Mouse (Mus musculus) midbrain, postnatal 0 days (tissue): Measurements from ENCODE around the gene Spats1. TPM values are rescaled to one million over a fixed set of nuclear protein-coding genes. Genes with fewer than 3 reads are reported as not detected.

Experiments used
- ATAC-seq: fragments of 200-750 bp; cut with Nextera tagmentation; 2 replicates; pipeline ENCODE4 v1.8.0; 2017; ENCODE audit warnings: moderate number of reproducible peaks, mild to moderate bottlenecking, moderate TSS enrichment, moderate library complexity; ENCODE audit not compliant: low FRiP score
- DNase-seq: peaks from one replicate; pipeline ENCODE4 v3.0.0-alpha.2; 2015; ENCODE audit warnings: low spot score
- H3K27ac ChIP-seq: fragments of 300-500 bp; sonication (generic); 2 replicates; pipeline ENCODE4 v1.5.1; 2014; ENCODE audit warnings: low read depth, mild to moderate bottlenecking, low read length, mixed read lengths
- H3K27me3 ChIP-seq: fragments of 300-500 bp; sonication (generic); 2 replicates; pipeline ENCODE4 v1.6.1; 2014; ENCODE audit warnings: low read length, control low read depth, mixed read lengths; ENCODE audit not compliant: insufficient read depth
- H3K36me3 ChIP-seq: fragments of 300-500 bp; sonication (generic); 2 replicates; pipeline ENCODE4 v1.6.1; 2014; ENCODE audit warnings: low read length, control low read depth, mixed read lengths; ENCODE audit not compliant: insufficient read depth
- H3K4me1 ChIP-seq: fragments of 300-500 bp; sonication (generic); 2 replicates; pipeline ENCODE4 v1.6.1; 2014; ENCODE audit warnings: mild to moderate bottlenecking, control low read depth, antibody characterized with exemption, low read length, mixed read lengths; ENCODE audit not compliant: insufficient read depth
- H3K4me2 ChIP-seq: fragments of 300-500 bp; sonication (generic); 2 replicates; pipeline ENCODE4 v1.6.1; 2014; ENCODE audit warnings: low read depth, mild to moderate bottlenecking, low read length, mixed read lengths; ENCODE audit not compliant: poor library complexity, severe bottlenecking
- H3K4me3 ChIP-seq: fragments of 300-500 bp; sonication (generic); 2 replicates; pipeline ENCODE4 v1.5.1; 2014; ENCODE audit warnings: low read depth, mild to moderate bottlenecking, low read length, moderate library complexity
- H3K9ac ChIP-seq: fragments of 300-500 bp; sonication (generic); replicated peaks from 2 replicates; pipeline ENCODE4 v1.6.1; 2014; ENCODE audit warnings: mild to moderate bottlenecking, low read length, moderate library complexity, mixed read lengths; ENCODE audit not compliant: poor library complexity, severe bottlenecking
- H3K9me3 ChIP-seq: fragments of 300-500 bp; sonication (generic); 2 replicates; pipeline ENCODE4 v1.6.1; 2016; ENCODE audit warnings: low read length, control low read depth
- CTCF ChIP-seq: IDR thresholded peaks from 2 replicates; pipeline ENCODE4 v1.5.1; 2016; ENCODE audit warnings: antibody characterized with exemption, mild to moderate bottlenecking
- WGBS: fragments of 180-500 bp; shearing (Covaris S2); extraction: QIAGEN DNeasy Blood & Tissue Kit; methylation state at CpG from one replicate; pipeline ENCODE4 v1.1.7; 2014; 5-methylcytosine and 5-hydroxymethylcytosine counted together
- polyA plus RNA-seq: library from polyadenylated mRNA; unstranded; fragments of >200 nt; fragmentation: Nextera tagmentation; extraction: Ambion mirVana; gene quantifications from 2 replicates; pipeline ENCODE4 v1.2.1, GENCODE M21; 2015
- total RNA-seq: library from RNA; depleted of rRNA; stranded (reverse); fragments of >200 nt; gene quantifications from 2 replicates; pipeline ENCODE4 v1.2.3, GENCODE M21; 2014

Spats1 gene
- total and polyA plus RNA-seq, 2 experiments from 2014 or later = 2.3 to 3.4 TPM

- Histone ChIP-seq H3K9me3 (no peaks in the 10 kb centered on the region), H3K4me3 (no peak overlapping the region), H3K9ac (no peak overlapping the region), H3K36me3 (peaks cover 15% of the 10 kb centered on the region), H3K27me3 (no peaks in the 10 kb centered on the region), H3K27ac (no peak overlapping the region), H3K4me2 (no peak overlapping the region), H3K4me1 (no peaks in the 10 kb centered on the region)
- ATAC-seq (peak; percentile 23; the same call in 1 of the 2 replicates), DNase-seq (peak; percentile 72)
- peak; percentile 84 for TF ChIP-seq CTCF
- WGBS = 6% methylated on average over 3 of the region's 3 CpGs
Observed at GRCm38 (mm10) chr17:45403207-45403606, 72.0 kb downstream of the Spats1 start.

GRCm38 (mm10) chr17:45402601-45403000 is 72.6 kb downstream of the Spats1 start:
- 71% methylated on average over 3 of the region's 3 CpGs for WGBS
- no peak for ATAC-seq
- H3K27ac ChIP-seq = no peak overlapping the region

GRCm38 (mm10) chr17:45402126-45402525 is 73.1 kb downstream of the Spats1 start:
- Histone ChIP-seq H3K4me3 (no peak overlapping the region), H3K9me3 (no peaks in the 10 kb centered on the region), H3K4me1 (no peaks in the 10 kb centered on the region), H3K4me2 (no peak overlapping the region), H3K36me3 (peaks cover 10% of the 10 kb centered on the region), H3K27me3 (no peaks in the 10 kb centered on the region), H3K9ac (no peak overlapping the region), H3K27ac (no peak overlapping the region)
- WGBS = 100% methylated on average over 1 of the region's 1 CpGs
- DNase-seq = no peak
- no peak for TF ChIP-seq CTCF
- no peak for ATAC-seq

More at GRCm38 (mm10) chr17:45402601-45403000, 72.6 kb downstream of the Spats1 start:
- Histone ChIP-seq H3K9ac (no peak overlapping the region), H3K9me3 (no peaks in the 10 kb centered on the region), H3K4me2 (no peak overlapping the region), H3K4me3 (no peak overlapping the region), H3K36me3 (peaks cover 14% of the 10 kb centered on the region), H3K27me3 (no peaks in the 10 kb centered on the region), H3K4me1 (no peaks in the 10 kb centered on the region)
- TF ChIP-seq CTCF = no peak
- no peak for DNase-seq

GRCm38 (mm10) chr17:45401126-45401905 is 73.9 kb downstream of the Spats1 start:
- H3K27me3 ChIP-seq = no peaks in the 10 kb centered on the region
- no peak for DNase-seq
- H3K9ac ChIP-seq = no peak overlapping the region
- ATAC-seq = no peak
- H3K9me3 ChIP-seq = no peaks in the 10 kb centered on the region
- H3K4me3 ChIP-seq = no peak overlapping the region
- H3K36me3 ChIP-seq = peaks cover 8% of the 10 kb centered on the region; the same call in 1 of the 2 replicates
- H3K4me2 ChIP-seq = no peak overlapping the region
- TF ChIP-seq CTCF = no peak
- no peaks in the 10 kb centered on the region for H3K4me1 ChIP-seq
- 94% methylated on average over 5 of the region's 5 CpGs for WGBS
- H3K27ac ChIP-seq = no peak overlapping the region

GRCm38 (mm10) chr17:45398021-45398420 is 77.2 kb downstream of the Spats1 start:
- H3K4me1 ChIP-seq = no peaks in the 10 kb centered on the region
- ATAC-seq (no peak), DNase-seq (no peak)
- no peak overlapping the region for H3K4me3 ChIP-seq
- no peaks in the 10 kb centered on the region for H3K9me3 ChIP-seq
- no peak overlapping the region for H3K4me2 ChIP-seq
- TF ChIP-seq CTCF = no peak
- H3K27ac ChIP-seq = no peak overlapping the region
- no peak overlapping the region for H3K9ac ChIP-seq
- H3K27me3 ChIP-seq = no peaks in the 10 kb centered on the region
- WGBS = 96% methylated on average over 2 of the region's 2 CpGs
- 0 out of 2 replicates have a peak, but pooled peaks cover 3% of the 10 kb centered on the region for H3K36me3 ChIP-seq

GRCm38 (mm10) chr17:45397541-45397940 is 77.7 kb downstream of the Spats1 start:
- no peak for DNase-seq
- no peak overlapping the region for H3K4me2 ChIP-seq
- 76% methylated on average over 3 of the region's 3 CpGs for WGBS
- H3K4me3 ChIP-seq = no peak overlapping the region
- H3K4me1 ChIP-seq = no peaks in the 10 kb centered on the region
- H3K9ac ChIP-seq = no peak overlapping the region
- H3K36me3 ChIP-seq = peaks cover 6% of the 10 kb centered on the region; the same call in 1 of the 2 replicates
- ATAC-seq = no peak
- no peaks in the 10 kb centered on the region for H3K27me3 ChIP-seq
- TF ChIP-seq CTCF = peak; percentile 37
- H3K9me3 ChIP-seq = no peaks in the 10 kb centered on the region
- H3K27ac ChIP-seq = no peak overlapping the region
